9 mouse cellular contexts compared by ENCODE assay signal in the genomic region with DNA sequence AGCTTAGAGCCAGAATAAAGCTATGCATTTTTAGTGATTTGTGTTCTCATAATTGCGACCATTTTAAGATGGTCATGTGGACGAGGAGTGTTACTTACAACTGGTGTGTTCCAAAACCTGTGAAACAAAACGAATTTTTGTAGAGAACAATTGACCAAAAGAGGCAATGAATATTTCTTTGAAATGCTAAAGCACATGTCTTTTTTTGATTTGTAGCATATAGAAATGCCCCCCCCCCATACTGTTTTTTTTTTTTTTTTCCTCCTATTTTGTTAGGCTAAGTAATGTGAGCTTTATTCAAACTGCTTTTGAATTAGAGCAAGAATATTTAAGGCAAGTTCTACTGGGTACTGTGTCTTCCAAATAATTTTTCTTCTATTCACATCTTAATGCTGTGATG. TPM values are rescaled to one million over a fixed set of nuclear protein-coding genes. Genes with fewer than 3 reads are reported as not detected.
DNase-seq lines count a peak whose midpoint lies in the region; ATAC-seq and TF ChIP-seq lines count a peak whose summit lies in the region.
"Had no signal": no experiment of that assay in that cellular context is flagged by ENCODE, and none has a peak within 500 bp of the region (broad histone marks: within the 10 kb centered on the region; RNA-seq: fewer than 3 reads in every experiment).

No protein-coding gene starts in this region.

- no peaks in the 10 kb centered on the region for H3K36me3 ChIP-seq in embryonic facial prominence, embryonic 15.5 days
- H3K36me3 ChIP-seq in intestine, postnatal 0 days (ENCODE audit: control insufficient read depth, insufficient read depth): no peaks in the 10 kb centered on the region
- no peaks in the 10 kb centered on the region for H3K36me3 ChIP-seq in neural tube, embryonic 12.5 days

- H3K4me3 ChIP-seq in layer of hippocampus, adult 2 months: peak overlapping the region; percentile 80
- peak overlapping the region; percentile 16; the same call in 1 of the 2 replicates for H3K4me3 ChIP-seq in embryonic facial prominence, embryonic 15.5 days (replicated peaks)
- no peak overlapping the region for H3K4me3 ChIP-seq in intestine, postnatal 0 days (ENCODE audit: low read depth, low read length)
- no peak overlapping the region for H3K4me3 ChIP-seq in neural tube, embryonic 12.5 days

- no peaks in the 10 kb centered on the region for H3K27me3 ChIP-seq in embryonic facial prominence, embryonic 15.5 days
- H3K27me3 ChIP-seq in intestine, postnatal 0 days (replicated peaks; ENCODE audit: control insufficient read depth, insufficient read depth, low read length): no peaks in the 10 kb centered on the region
- H3K27me3 ChIP-seq in neural tube, embryonic 12.5 days (replicated peaks): no peaks in the 10 kb centered on the region

- H3K27ac ChIP-seq in layer of hippocampus, adult 2 months: peak overlapping the region; percentile 100; the same call in 1 of the 2 replicates
- H3K27ac ChIP-seq in embryonic facial prominence, embryonic 15.5 days (replicated peaks): no peak overlapping the region
- no peak overlapping the region for H3K27ac ChIP-seq in intestine, postnatal 0 days (ENCODE audit: low read depth, low read length)
- H3K27ac ChIP-seq in neural tube, embryonic 12.5 days: no peak overlapping the region

- ATAC-seq in embryonic facial prominence, embryonic 15.5 days (ENCODE audit: insufficient number of reproducible peaks, low FRiP score, low TSS enrichment, low read depth): no peak
- ATAC-seq in intestine, postnatal 0 days: no peak
- no peak for ATAC-seq in neural tube, embryonic 12.5 days (ENCODE audit: low FRiP score, low read depth)

- no peak for TF ChIP-seq CTCF in layer of hippocampus, adult 2 months (conservative IDR thresholded peaks at IDR 0.05)
- no peak for TF ChIP-seq CTCF in intestine, postnatal 0 days (IDR thresholded peaks at IDR 0.05; ENCODE audit: low read depth)

- H3K4me1 ChIP-seq in embryonic facial prominence, embryonic 15.5 days: peaks cover 41% of the 10 kb centered on the region
- 0 out of 2 replicates have a peak, but pooled peaks cover 3% of the 10 kb centered on the region for H3K4me1 ChIP-seq in intestine, postnatal 0 days (replicated peaks; ENCODE audit: control insufficient read depth, insufficient read depth, low read length)
- peaks cover 37% of the 10 kb centered on the region for H3K4me1 ChIP-seq in neural tube, embryonic 12.5 days

- peak overlapping the region; percentile 54 for H3K4me2 ChIP-seq in embryonic facial prominence, embryonic 15.5 days (replicated peaks)
- H3K4me2 ChIP-seq in intestine, postnatal 0 days (replicated peaks; ENCODE audit: low read depth): peak overlapping the region; percentile 77
- peak overlapping the region; percentile 79 for H3K4me2 ChIP-seq in neural tube, embryonic 12.5 days (replicated peaks)

- DNase-seq in layer of hippocampus, adult 2 months (ENCODE audit: low spot score in 2 of 2): no peak
- no peak for DNase-seq in layer of hippocampus, adult 9-11 months
- DNase-seq in cerebellum, adult 9-11 months: no peak
- DNase-seq in B cell, adult 2 months: no peak
- no peak for DNase-seq in cerebellum, adult 8-10 months
- DNase-seq: gastrocnemius, postnatal 36 days had no signal

- H3K9ac ChIP-seq in embryonic facial prominence, embryonic 15.5 days: no peak overlapping the region
- no peak overlapping the region for H3K9ac ChIP-seq in intestine, postnatal 0 days (ENCODE audit: low read depth, low read length)
- no peak overlapping the region for H3K9ac ChIP-seq in neural tube, embryonic 12.5 days

- H3K9me3 ChIP-seq in embryonic facial prominence, embryonic 15.5 days (replicated peaks): no peaks in the 10 kb centered on the region
- H3K9me3 ChIP-seq in intestine, postnatal 0 days (ENCODE audit: control insufficient read depth): no peaks in the 10 kb centered on the region
- H3K9me3 ChIP-seq in neural tube, embryonic 12.5 days: no peaks in the 10 kb centered on the region

- 32% methylated on average over 3 of the region's 3 CpGs for WGBS in embryonic facial prominence, embryonic 15.5 days
- WGBS in intestine, postnatal 0 days: 37% methylated on average over 3 of the region's 3 CpGs
- 32% methylated on average over 3 of the region's 3 CpGs for whole genome bisulfite sequencing in neural tube, embryonic 12.5 days

RNA-seq across cellular contexts. Expression of gene Arid1b, which starts 3.8 kb away (rescaled TPM):
- total RNA-seq in layer of hippocampus, adult 2 months (2021): 100 to 1,000 TPM; 114 to 119 TPM
- 11.4 and 12.2 TPM in 2 replicates for polyA plus RNA-seq in embryonic facial prominence, embryonic 15.5 days (2015; fragmentation: Nextera tagmentation; extraction: Ambion mirVana)
- polyA plus RNA-seq in intestine, postnatal 0 days (2015; fragmentation: Nextera tagmentation; extraction: Ambion mirVana): 4.8 and 4.9 TPM in 2 replicates
- 18.6 and 18.7 TPM in 2 replicates for polyA plus RNA-seq in neural tube, embryonic 12.5 days (2016; fragmentation: Nextera tagmentation; extraction: Ambion mirVana)

Comparison
In these comparisons a context has a peak if more than half of its experiments do, and no peak if none do; other contexts are left out.
1. H3K4me3 ChIP-seq: peak in layer of hippocampus, adult 2 months (single experiment) and embryonic facial prominence, embryonic 15.5 days (single experiment); none in intestine, postnatal 0 days (single experiment) and neural tube, embryonic 12.5 days (single experiment).
2. Peak in every context shown above with its lines, with median percentiles within 50 percentile points of each other: H3K4me2 ChIP-seq.